Mouse (Mus musculus) ES-E14 (cell line): ENCODE data around the gene Mrps31. TPM values are rescaled to one million over a fixed set of nuclear protein-coding genes. Genes with fewer than 3 reads are reported as not detected.

Experiments used
- DNase-seq: peaks from one replicate; pipeline ENCODE4 v3.0.0-alpha.2; 2013; ENCODE audit warnings: low read depth, low spot score
- H3K27ac ChIP-seq: 2 replicates; pipeline ENCODE4 v1.5.1; 2012; ENCODE audit warnings: low read depth, mild to moderate bottlenecking, low read length, moderate library complexity, mixed read lengths; ENCODE audit not compliant: poor library complexity, insufficient read depth, severe bottlenecking
- H3K36me3 ChIP-seq: 2 replicates; pipeline ENCODE4 v1.6.1; 2012; ENCODE audit warnings: mild to moderate bottlenecking, low read length, moderate library complexity, mixed read lengths; ENCODE audit not compliant: control insufficient read depth, poor library complexity, insufficient read depth, severe bottlenecking
- H3K4me1 ChIP-seq, 2 experiments: fragments of 150-350 bp in 1 of 2; sonication (generic) in 1 of 2; 2 replicates each; pipeline ENCODE4 v1.6.1; 2012; ENCODE audit warnings: low read length in 2 of 2, mild to moderate bottlenecking in 1 of 2, mixed read lengths in 1 of 2; ENCODE audit not compliant: control insufficient read depth in 2 of 2, insufficient read depth in 2 of 2, poor library complexity in 1 of 2
- H3K4me3 ChIP-seq, 2 experiments: fragments of 150-350 bp in 1 of 2; sonication (generic) in 1 of 2; 2 replicates each; pipeline ENCODE4 v1.5.1; 2012; ENCODE audit warnings: low read length in 2 of 2, low read depth in 1 of 2, mild to moderate bottlenecking in 1 of 2, mixed read lengths in 1 of 2; ENCODE audit not compliant: insufficient read depth in 1 of 2, poor library complexity in 1 of 2, severe bottlenecking in 1 of 2
- H3K9ac ChIP-seq: 2 replicates; pipeline ENCODE4 v1.6.1; 2012; ENCODE audit warnings: low read depth, mild to moderate bottlenecking, low read length, mixed read lengths; ENCODE audit not compliant: poor library complexity, insufficient read depth, severe bottlenecking
- H3K9me3 ChIP-seq: fragments of 150-350 bp; sonication (generic); 2 replicates; pipeline ENCODE4 v1.6.1; 2012; ENCODE audit warnings: low read depth, mild to moderate bottlenecking, low read length; ENCODE audit not compliant: control insufficient read depth, insufficient read depth
- CHD2 ChIP-seq: IDR thresholded peaks from 2 replicates; pipeline ENCODE4 v1.6.1; 2014; ENCODE audit warnings: mild to moderate bottlenecking, low read depth, low read length, inconsistent platforms
- HCFC1 ChIP-seq: IDR thresholded peaks from 2 replicates; pipeline ENCODE4 v1.6.1; 2012; ENCODE audit warnings: low read length, inconsistent platforms, borderline replicate concordance; ENCODE audit not compliant: insufficient read depth
- MAFK ChIP-seq: IDR thresholded peaks from 2 replicates; pipeline ENCODE4 v1.6.1; 2014; ENCODE audit warnings: mild to moderate bottlenecking, low read depth, low read length, inconsistent platforms; ENCODE audit not compliant: insufficient read depth
- ZC3H11A ChIP-seq: IDR thresholded peaks from 2 replicates; pipeline ENCODE4 v1.6.1; 2012; ENCODE audit warnings: low read depth, mild to moderate bottlenecking, inconsistent platforms, low read length, borderline replicate concordance
- ZNF384 ChIP-seq: IDR thresholded peaks from 2 replicates; pipeline ENCODE4 v1.6.1; 2012; ENCODE audit warnings: low read depth, low read length, inconsistent platforms
- in situ Hi-C, 2 experiments: fragments of 600-800 bp; cut with MboI; formaldehyde crosslinking; loops; one replicate each; pipeline ENCODE4 v1.15.1; 2025; ENCODE audit warnings: low sequenced_read_pairs in 2 of 2, inconsistent platforms in 1 of 2; ENCODE audit not compliant: unreplicated experiment in 2 of 2
- total RNA-seq: library from RNA; depleted of rRNA; stranded (reverse); fragments of 300-350 nt; gene quantifications from 2 replicates; pipeline ENCODE4 v1.2.3, GENCODE M21; 2012

The Mrps31 gene
- total RNA-seq, 1 experiment: 54.7 TPM

GRCm38 (mm10) chr8:22399285-22399880 is 11.8 kb upstream of the Mrps31 start:
- no peaks in the 10 kb centered on the region for H3K9me3 ChIP-seq
- H3K4me3 ChIP-seq: peak overlapping the region; percentile 98; a peak in 2 of 4 replicates
- no peak for DNase-seq
- H3K27ac ChIP-seq: no peak overlapping the region
- no peak overlapping the region for H3K9ac ChIP-seq
- TF ChIP-seq ZNF384 (no peak), ZC3H11A (no peak), HCFC1 (no peak)
- H3K36me3 ChIP-seq: peaks cover 1% of the 10 kb centered on the region; the same call in 1 of the 2 replicates
- in situ Hi-C loops: no loop called here
- H3K4me1 ChIP-seq: peaks cover 0 to 3% of the 10 kb centered on the region in 2 experiments; a peak in 1 of 4 replicates

- H3K9ac ChIP-seq: no peak overlapping the region
- TF ChIP-seq MAFK: no peak
- no peak for TF ChIP-seq HCFC1
- no peaks in the 10 kb centered on the region for H3K36me3 ChIP-seq
- no peak overlapping the region for H3K27ac ChIP-seq
- peaks cover 0 to 3% of the 10 kb centered on the region in 2 experiments; a peak in 1 of 4 replicates for H3K4me1 ChIP-seq
- H3K4me3 ChIP-seq: no peak overlapping the region
- in situ Hi-C loops: no loop called here
- H3K9me3 ChIP-seq: no peaks in the 10 kb centered on the region
- no peak for DNase-seq
Measured at GRCm38 (mm10) chr8:22400593-22400992, 10.6 kb upstream of the Mrps31 start.

DNA sequence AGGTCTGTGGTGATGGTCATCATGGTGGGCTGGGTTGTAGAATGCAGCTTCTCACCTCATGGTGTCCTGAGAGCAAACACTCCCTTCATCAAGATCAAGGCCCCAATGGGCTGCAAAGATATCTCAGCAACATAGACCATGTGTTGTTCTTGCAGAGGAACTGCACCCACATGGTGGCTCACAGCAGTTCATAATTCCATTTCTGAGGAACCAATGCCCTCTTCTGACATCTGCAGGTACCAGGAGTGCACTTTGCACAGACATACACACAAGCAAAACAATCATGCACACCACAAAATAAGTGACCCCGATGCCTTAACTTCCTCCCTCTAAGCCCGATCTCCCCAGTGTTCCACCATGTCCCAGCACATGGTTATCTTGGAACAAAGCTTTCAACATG is 7.9 kb upstream of the Mrps31 start:
- no peaks in the 10 kb centered on the region for H3K9me3 ChIP-seq
- H3K27ac ChIP-seq: no peak overlapping the region
- no peaks in the 10 kb centered on the region for H3K36me3 ChIP-seq
- TF ChIP-seq HCFC1 (no peak), ZC3H11A (no peak), CHD2 (no peak), MAFK (no peak), ZNF384 (no peak)
- H3K4me1 ChIP-seq: no peaks in the 10 kb centered on the region
- in situ Hi-C loops: no loop called here
- DNase-seq: no peak
- H3K9ac ChIP-seq: no peak overlapping the region
- no peak overlapping the region for H3K4me3 ChIP-seq

GRCm38 (mm10) chr8:22405733-22406132 is 5.4 kb upstream of the Mrps31 start:
- Histone ChIP-seq H3K9me3 (no peaks in the 10 kb centered on the region), H3K27ac (no peak overlapping the region), H3K4me1 (no peaks in the 10 kb centered on the region), H3K9ac (no peak overlapping the region), H3K36me3 (no peaks in the 10 kb centered on the region), H3K4me3 (no peak overlapping the region)
- TF ChIP-seq ZC3H11A (no peak), ZNF384 (no peak), MAFK (no peak), HCFC1 (no peak)
- in situ Hi-C loops: no loop called here
- DNase-seq: no peak

DNA sequence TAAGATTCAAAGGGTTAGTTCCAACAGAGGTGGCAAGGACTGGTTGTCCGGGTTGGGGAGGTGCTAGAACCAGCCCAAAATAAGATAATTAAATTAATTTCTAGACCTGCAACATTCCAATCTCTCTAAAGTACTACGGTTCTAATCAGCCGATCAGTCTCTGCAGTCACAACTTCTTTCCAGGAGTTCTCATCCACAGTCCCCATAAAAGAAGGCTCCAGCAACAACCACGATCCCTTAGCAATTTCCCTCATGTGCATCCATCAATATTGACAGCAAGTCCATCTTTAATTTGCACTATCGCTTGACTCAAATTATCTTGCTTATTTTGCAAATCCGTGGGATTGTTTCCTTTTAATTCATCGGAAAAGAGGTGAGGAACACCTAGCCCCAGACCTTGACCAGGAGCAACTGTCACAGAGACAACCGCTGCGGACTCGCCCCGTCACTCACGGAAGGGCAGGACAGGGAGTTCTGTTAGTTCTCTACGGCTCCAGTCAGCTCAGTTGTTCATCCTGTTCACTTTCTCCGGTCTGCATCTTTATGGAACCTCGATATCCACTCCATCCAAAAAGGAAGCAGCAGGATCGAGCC is 376 bp upstream of the Mrps31 start:
- in situ Hi-C loops: no loop called here
- DNase-seq: no peak
- TF ChIP-seq CHD2: no peak
- Histone ChIP-seq H3K9ac (peak overlapping the region; percentile 78), H3K9me3 (no peaks in the 10 kb centered on the region), H3K4me3 (peak overlapping the region; percentile 92 to 96), H3K4me1 (peaks cover 0 to 3% of the 10 kb centered on the region in 2 experiments; a peak in 2 of 4 replicates), H3K36me3 (peaks cover 2% of the 10 kb centered on the region; the same call in 1 of the 2 replicates), H3K27ac (no peak overlapping the region)
